Mouse (Mus musculus): ENCODE measurements at regions not wholly inside any gene's neighbourhood (a gene's known extent, or its start where the extent isn't known, plus 50 kb on each side); places are given as distances from the start of the nearest gene placed in this dataset.

DNA sequence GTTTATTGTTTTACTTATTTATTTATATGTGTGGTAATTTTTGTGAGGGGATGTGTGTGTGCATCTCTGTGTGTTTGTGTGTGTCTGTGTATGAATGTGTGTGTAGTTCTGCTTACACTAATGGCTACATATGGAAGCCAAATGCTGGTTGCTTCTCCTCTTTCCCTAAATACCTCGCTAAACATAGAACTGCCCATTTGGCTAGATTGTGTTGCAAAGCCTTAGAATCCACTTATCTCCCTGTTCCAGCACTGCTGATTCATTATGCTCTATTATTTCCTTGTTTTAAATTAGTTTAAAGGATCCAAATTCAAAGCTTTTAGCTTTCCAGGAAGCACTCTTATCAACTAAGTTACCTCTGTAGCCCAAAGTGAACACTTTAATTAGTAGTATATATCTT, 1148.5 kb upstream of the Cited2 start:
- TF ChIP-seq CTCF (IDR thresholded peaks at IDR 0.05; ENCODE audit: low read depth, low read length) = no peak
- Histone ChIP-seq H3K27me3 (ENCODE audit: control insufficient read depth, insufficient read depth, low read length) (no peaks in the 10 kb centered on the region), H3K4me1 (ENCODE audit: control insufficient read depth, insufficient read depth, low read length) (no peaks in the 10 kb centered on the region), H3K36me3 (ENCODE audit: control insufficient read depth, insufficient read depth, low read length) (no peaks in the 10 kb centered on the region), H3K79me2 (ENCODE audit: control insufficient read depth, insufficient read depth, low read length) (no peaks in the 10 kb centered on the region), H3K9ac (ENCODE audit: low read depth, low read length) (no peak overlapping the region), H3K4me3 (ENCODE audit: insufficient read depth, low read depth, low read length) (no peak overlapping the region), H3K27ac (replicated peaks; ENCODE audit: insufficient read depth, low read depth, low read length) (no peak overlapping the region)
- DNase-seq (ENCODE audit: extremely low read depth, low read depth, low spot score) = no peak
- WGBS = 71% methylated on average over 1 of the region's 1 CpGs

DNA sequence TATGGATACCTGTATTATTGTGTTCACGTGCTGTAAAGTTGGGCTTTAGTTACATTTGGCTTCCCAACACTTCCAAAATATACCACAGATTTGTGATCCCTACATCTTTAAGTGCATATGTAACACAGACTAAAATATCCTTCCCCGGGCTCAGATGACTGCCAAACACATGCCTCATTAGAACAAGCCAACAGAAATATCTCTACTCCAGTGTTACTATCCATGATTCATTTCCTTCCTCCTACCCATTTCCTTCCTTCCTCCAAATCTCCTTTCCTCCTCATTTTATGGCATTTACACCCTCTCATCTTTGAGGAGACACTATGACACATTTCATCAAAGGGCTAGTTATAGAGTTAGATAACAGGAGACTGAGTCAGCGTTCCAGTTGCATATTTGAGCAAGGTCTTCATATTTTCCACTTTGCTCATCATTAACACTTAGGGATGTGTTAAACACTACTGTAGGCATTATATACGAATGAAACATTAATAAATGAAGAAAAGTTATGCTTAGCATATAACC, 1144.4 kb upstream of the Cited2 start:
- Histone ChIP-seq H3K79me2 (ENCODE audit: control insufficient read depth, insufficient read depth, low read length) (no peaks in the 10 kb centered on the region), H3K36me3 (ENCODE audit: control insufficient read depth, insufficient read depth, low read length) (no peaks in the 10 kb centered on the region), H3K4me3 (ENCODE audit: insufficient read depth, low read depth, low read length) (no peak overlapping the region), H3K4me1 (ENCODE audit: control insufficient read depth, insufficient read depth, low read length) (no peaks in the 10 kb centered on the region), H3K27ac (replicated peaks; ENCODE audit: insufficient read depth, low read depth, low read length) (no peak overlapping the region), H3K9ac (ENCODE audit: low read depth, low read length) (no peak overlapping the region), H3K27me3 (ENCODE audit: control insufficient read depth, insufficient read depth, low read length) (no peaks in the 10 kb centered on the region)
- DNase-seq (ENCODE audit: extremely low read depth, low read depth, low spot score) = no peak
- no peak for TF ChIP-seq CTCF (IDR thresholded peaks at IDR 0.05; ENCODE audit: low read depth, low read length)
- no peak for TF ChIP-seq POLR2A (IDR thresholded peaks at IDR 0.05; ENCODE audit: extremely low read depth, insufficient read depth, low read length)
- 79% methylated on average over 4 of the region's 4 CpGs for WGBS

DNA sequence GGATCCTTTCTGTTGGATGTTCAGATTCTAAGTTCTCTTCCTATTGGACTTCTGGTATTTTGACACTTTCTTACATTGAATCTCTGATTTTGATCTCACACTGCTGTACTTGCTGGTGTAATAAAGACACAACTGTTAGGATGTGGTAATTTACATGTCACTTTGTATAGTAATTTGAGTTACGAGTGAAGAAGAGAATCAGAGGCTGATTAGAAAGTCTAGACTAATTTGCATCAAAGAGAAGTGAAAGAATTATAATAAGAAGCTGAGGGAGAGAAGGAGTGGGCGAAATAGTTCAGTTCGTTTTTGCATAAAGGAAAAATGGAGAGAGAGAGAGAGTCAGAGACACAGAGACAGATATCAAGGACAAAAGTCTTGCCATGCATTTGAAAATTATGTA, 1142.8 kb upstream of the Cited2 start:
- WGBS = 82% methylated on average over 3 of the region's 3 CpGs
- Histone ChIP-seq H3K9ac (ENCODE audit: low read depth, low read length) (no peak overlapping the region), H3K27ac (replicated peaks; ENCODE audit: insufficient read depth, low read depth, low read length) (no peak overlapping the region), H3K4me1 (ENCODE audit: control insufficient read depth, insufficient read depth, low read length) (no peaks in the 10 kb centered on the region), H3K4me3 (ENCODE audit: insufficient read depth, low read depth, low read length) (no peak overlapping the region), H3K27me3 (ENCODE audit: control insufficient read depth, insufficient read depth, low read length) (no peaks in the 10 kb centered on the region), H3K36me3 (ENCODE audit: control insufficient read depth, insufficient read depth, low read length) (no peaks in the 10 kb centered on the region), H3K79me2 (ENCODE audit: control insufficient read depth, insufficient read depth, low read length) (no peaks in the 10 kb centered on the region)
- no peak for DNase-seq (ENCODE audit: extremely low read depth, low read depth, low spot score)
- TF ChIP-seq POLR2A (IDR thresholded peaks at IDR 0.05; ENCODE audit: extremely low read depth, insufficient read depth, low read length) = no peak
- TF ChIP-seq CTCF (IDR thresholded peaks at IDR 0.05; ENCODE audit: low read depth, low read length) = no peak

DNA sequence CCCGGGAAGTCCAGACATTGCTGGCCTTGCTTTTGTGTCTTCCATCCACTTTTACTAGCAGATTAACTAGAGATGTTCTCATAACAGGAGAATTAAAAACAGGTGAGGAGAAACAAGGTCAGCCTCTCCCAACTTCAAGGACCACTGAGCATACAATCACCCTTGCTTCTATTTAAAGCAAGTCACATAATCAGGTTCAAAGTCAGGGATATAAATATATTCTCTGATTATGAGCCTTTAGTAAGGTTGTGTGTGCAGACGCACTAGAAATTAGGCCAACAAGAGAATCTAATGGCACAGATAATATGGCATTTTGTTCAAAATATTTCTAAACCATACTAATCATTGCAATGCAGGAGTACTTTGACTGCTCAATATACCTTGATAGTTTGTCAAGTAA, 1134.2 kb upstream of the Cited2 start:
- TF ChIP-seq POLR2A (IDR thresholded peaks at IDR 0.05; ENCODE audit: extremely low read depth, insufficient read depth, low read length) (no peak), CTCF (IDR thresholded peaks at IDR 0.05; ENCODE audit: low read depth, low read length) (no peak)
- H3K27me3 ChIP-seq (ENCODE audit: control insufficient read depth, insufficient read depth, low read length) = no peaks in the 10 kb centered on the region
- no peak overlapping the region for H3K27ac ChIP-seq (replicated peaks; ENCODE audit: insufficient read depth, low read depth, low read length)
- H3K79me2 ChIP-seq (ENCODE audit: control insufficient read depth, insufficient read depth, low read length) = no peaks in the 10 kb centered on the region
- no peaks in the 10 kb centered on the region for H3K36me3 ChIP-seq (ENCODE audit: control insufficient read depth, insufficient read depth, low read length)
- H3K4me3 ChIP-seq (ENCODE audit: insufficient read depth, low read depth, low read length) = no peak overlapping the region
- no peak overlapping the region for H3K9ac ChIP-seq (ENCODE audit: low read depth, low read length)
- DNase-seq (ENCODE audit: extremely low read depth, low read depth, low spot score) = no peak
- WGBS = 90% methylated on average over 2 of the region's 2 CpGs
- no peaks in the 10 kb centered on the region for H3K4me1 ChIP-seq (ENCODE audit: control insufficient read depth, insufficient read depth, low read length)

GRCm38 (mm10) chr10:16589399-16589798, 1133.6 kb upstream of the Cited2 start:
- Histone ChIP-seq H3K27ac (replicated peaks; ENCODE audit: insufficient read depth, low read depth, low read length) (no peak overlapping the region), H3K9ac (ENCODE audit: low read depth, low read length) (no peak overlapping the region), H3K4me3 (ENCODE audit: insufficient read depth, low read depth, low read length) (no peak overlapping the region), H3K79me2 (ENCODE audit: control insufficient read depth, insufficient read depth, low read length) (no peaks in the 10 kb centered on the region), H3K4me1 (ENCODE audit: control insufficient read depth, insufficient read depth, low read length) (no peaks in the 10 kb centered on the region), H3K36me3 (ENCODE audit: control insufficient read depth, insufficient read depth, low read length) (no peaks in the 10 kb centered on the region), H3K27me3 (ENCODE audit: control insufficient read depth, insufficient read depth, low read length) (no peaks in the 10 kb centered on the region)
- TF ChIP-seq CTCF (IDR thresholded peaks at IDR 0.05; ENCODE audit: low read depth, low read length) = no peak
- TF ChIP-seq POLR2A (IDR thresholded peaks at IDR 0.05; ENCODE audit: extremely low read depth, insufficient read depth, low read length) = no peak
- DNase-seq (ENCODE audit: extremely low read depth, low read depth, low spot score) = peak; percentile 1
- WGBS = 88% methylated on average over 3 of the region's 3 CpGs

DNA sequence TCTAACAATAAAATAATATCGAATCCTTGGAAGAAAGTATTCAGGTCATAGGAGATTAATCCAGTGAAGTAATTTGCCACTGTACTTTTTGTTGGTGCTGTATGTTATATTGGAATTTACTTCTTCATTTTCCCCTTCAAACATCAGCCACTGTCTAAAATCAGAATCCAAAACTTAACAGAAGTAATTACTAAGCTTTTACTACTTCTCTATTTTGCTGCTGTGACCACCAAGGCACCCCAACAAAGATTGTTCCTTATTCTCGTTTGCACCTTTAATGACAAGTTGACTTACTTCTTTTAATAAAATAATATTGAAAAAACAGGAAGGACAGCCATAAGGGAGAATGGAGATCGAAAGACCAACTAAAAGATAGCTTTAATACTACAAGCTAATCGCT, 1130.1 kb upstream of the Cited2 start:
- WGBS = 84% methylated on average over 4 of the region's 4 CpGs
- TF ChIP-seq CTCF (IDR thresholded peaks at IDR 0.05; ENCODE audit: low read depth, low read length) (no peak), POLR2A (IDR thresholded peaks at IDR 0.05; ENCODE audit: extremely low read depth, insufficient read depth, low read length) (no peak)
- DNase-seq (ENCODE audit: extremely low read depth, low read depth, low spot score) = peak; percentile 1
- H3K4me1 ChIP-seq (ENCODE audit: control insufficient read depth, insufficient read depth, low read length) = no peaks in the 10 kb centered on the region
- H3K27me3 ChIP-seq (ENCODE audit: control insufficient read depth, insufficient read depth, low read length) = no peaks in the 10 kb centered on the region
- no peak overlapping the region for H3K4me3 ChIP-seq (ENCODE audit: insufficient read depth, low read depth, low read length)
- H3K79me2 ChIP-seq (ENCODE audit: control insufficient read depth, insufficient read depth, low read length) = no peaks in the 10 kb centered on the region
- H3K9ac ChIP-seq (ENCODE audit: low read depth, low read length) = no peak overlapping the region
- no peak overlapping the region for H3K27ac ChIP-seq (replicated peaks; ENCODE audit: insufficient read depth, low read depth, low read length)
- no peaks in the 10 kb centered on the region for H3K36me3 ChIP-seq (ENCODE audit: control insufficient read depth, insufficient read depth, low read length)
